Mouse (Mus musculus) liver, embryonic 15.5 days (tissue): Measurements from ENCODE around the gene Hand1. TPM values are rescaled to one million over a fixed set of nuclear protein-coding genes. Genes with fewer than 3 reads are reported as not detected.
A peak's percentile ranks its signal among the peaks of the same experiment; 100 is the strongest.

Experiments
- ATAC-seq: fragments of 200-750 bp; cut with Nextera tagmentation; 2 replicates; pipeline ENCODE4 v1.8.0; 2017; ENCODE audit warnings: moderate number of reproducible peaks, mild to moderate bottlenecking, moderate library complexity; ENCODE audit not compliant: insufficient read depth
- H3K27ac ChIP-seq: fragments of 300-500 bp; sonication (generic); replicated peaks from 2 replicates; pipeline ENCODE4 v1.5.1; 2015; ENCODE audit warnings: mild to moderate bottlenecking, inconsistent platforms
- H3K27me3 ChIP-seq: fragments of 300-500 bp; sonication (generic); 2 replicates; pipeline ENCODE4 v1.6.1; 2015; ENCODE audit warnings: mild to moderate bottlenecking, inconsistent platforms
- H3K36me3 ChIP-seq: fragments of 300-500 bp; sonication (generic); replicated peaks from 2 replicates; pipeline ENCODE4 v1.6.1; 2015; ENCODE audit warnings: moderate library complexity, mild to moderate bottlenecking, inconsistent platforms
- H3K4me1 ChIP-seq: fragments of 300-500 bp; sonication (generic); replicated peaks from 2 replicates; pipeline ENCODE4 v1.6.1; 2015; ENCODE audit warnings: inconsistent platforms
- H3K4me2 ChIP-seq: fragments of 300-500 bp; sonication (generic); 2 replicates; pipeline ENCODE4 v1.6.1; 2015; ENCODE audit warnings: moderate library complexity, mild to moderate bottlenecking, inconsistent platforms
- H3K4me3 ChIP-seq: fragments of 300-500 bp; sonication (generic); replicated peaks from 2 replicates; pipeline ENCODE4 v1.5.1; 2015; ENCODE audit warnings: mild to moderate bottlenecking, inconsistent platforms
- H3K9ac ChIP-seq: fragments of 300-500 bp; sonication (generic); 2 replicates; pipeline ENCODE4 v1.6.1; 2015; ENCODE audit warnings: moderate library complexity, mild to moderate bottlenecking, inconsistent platforms
- H3K9me3 ChIP-seq: fragments of 300-500 bp; sonication (generic); replicated peaks from 2 replicates; pipeline ENCODE4 v1.6.1; 2016; ENCODE audit warnings: inconsistent platforms
- WGBS: fragments of 180-500 bp; shearing (Covaris S2); methylation state at CpG from one replicate; pipeline ENCODE4 v1.1.7; 2015; ENCODE audit warnings: mixed read lengths; ENCODE audit not compliant: insufficient replicate concordance; 5-methylcytosine and 5-hydroxymethylcytosine counted together
- polyA plus RNA-seq: library from polyadenylated mRNA; unstranded; fragments of >200 nt; fragmentation: Nextera tagmentation; extraction: Ambion mirVana; gene quantifications from 2 replicates; pipeline ENCODE4 v1.2.1, GENCODE M21; 2015

Gene Hand1
- polyA plus RNA-seq, 1 experiment from 2014 or later = 0.06 TPM

- peak within 1 kb of the TSS; percentile 84 for H3K9ac ChIP-seq
- peak; percentile 98 for ATAC-seq
- no peaks in the 10 kb centered on the region for H3K36me3 ChIP-seq
- under 1% methylated on average over 66 of the region's 66 CpGs for WGBS
- no peaks in the 10 kb centered on the region for H3K9me3 ChIP-seq
- H3K27me3 ChIP-seq = peaks cover 55% of the 10 kb centered on the region
- H3K4me1 ChIP-seq = peaks cover 33% of the 10 kb centered on the region
- peak within 1 kb of the TSS; percentile 85 for H3K4me3 ChIP-seq
- peak within 1 kb of the TSS; percentile 31; the same call in 1 of the 2 replicates for H3K27ac ChIP-seq
- peak within 1 kb of the TSS; percentile 99 for H3K4me2 ChIP-seq
Measured at GRCm38 (mm10) chr11:57800971-57801765, 31.4 kb downstream of the Hand1 start, which contains the start of gene Sap30l. Gene Sap30l, plus strand, starts transcription at chr11:57801637.

GRCm38 (mm10) chr11:57800266-57800951, 32.2 kb downstream of the Hand1 start:
- Histone ChIP-seq H3K27ac (no peak overlapping the region), H3K27me3 (peaks cover 59% of the 10 kb centered on the region), H3K4me1 (peaks cover 33% of the 10 kb centered on the region), H3K4me2 (peak overlapping the region; percentile 99), H3K36me3 (no peaks in the 10 kb centered on the region), H3K9me3 (no peaks in the 10 kb centered on the region), H3K4me3 (peak overlapping the region; percentile 85), H3K9ac (peak overlapping the region; percentile 73)
- WGBS = 15% methylated on average over 22 of the region's 22 CpGs
- no peak for ATAC-seq

GRCm38 (mm10) chr11:57799456-57799855, 33.2 kb downstream of the Hand1 start:
- H3K4me3 ChIP-seq = no peak overlapping the region
- WGBS = 69% methylated on average over 10 of the region's 10 CpGs
- peaks cover 33% of the 10 kb centered on the region for H3K4me1 ChIP-seq
- H3K9ac ChIP-seq = no peak overlapping the region
- no peak overlapping the region for H3K27ac ChIP-seq
- H3K36me3 ChIP-seq = no peaks in the 10 kb centered on the region
- H3K9me3 ChIP-seq = no peaks in the 10 kb centered on the region
- H3K27me3 ChIP-seq = peaks cover 56% of the 10 kb centered on the region
- no peak overlapping the region for H3K4me2 ChIP-seq
- no peak for ATAC-seq

DNA sequence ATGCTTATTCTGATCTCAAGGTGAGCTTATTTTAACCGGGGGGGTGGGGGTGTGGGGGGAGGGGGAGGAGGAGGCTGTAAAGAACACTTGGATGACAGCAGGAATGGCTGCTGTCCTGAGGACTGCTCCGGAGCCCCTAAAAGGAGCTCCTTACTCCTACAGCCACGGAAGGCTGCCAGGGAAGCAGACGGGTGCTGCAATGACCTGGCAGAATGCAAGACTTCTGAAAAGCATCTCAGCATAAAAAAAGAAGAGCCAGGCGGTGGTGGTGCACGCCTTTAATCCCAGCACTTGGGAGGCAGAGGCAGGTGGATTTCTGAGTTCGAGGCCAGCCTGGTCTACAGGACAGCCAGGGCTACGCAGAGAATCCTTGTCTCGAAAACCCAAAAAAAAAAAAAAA, 34.8 kb downstream of the Hand1 start:
- ATAC-seq = no peak
- WGBS = 59% methylated on average over 9 of the region's 9 CpGs
- H3K4me2 ChIP-seq = no peak overlapping the region
- no peak overlapping the region for H3K9ac ChIP-seq
- H3K4me1 ChIP-seq = peaks cover 26% of the 10 kb centered on the region
- no peaks in the 10 kb centered on the region for H3K36me3 ChIP-seq
- H3K27ac ChIP-seq = no peak overlapping the region
- no peak overlapping the region for H3K4me3 ChIP-seq
- no peaks in the 10 kb centered on the region for H3K9me3 ChIP-seq
- H3K27me3 ChIP-seq = peaks cover 42% of the 10 kb centered on the region

DNA sequence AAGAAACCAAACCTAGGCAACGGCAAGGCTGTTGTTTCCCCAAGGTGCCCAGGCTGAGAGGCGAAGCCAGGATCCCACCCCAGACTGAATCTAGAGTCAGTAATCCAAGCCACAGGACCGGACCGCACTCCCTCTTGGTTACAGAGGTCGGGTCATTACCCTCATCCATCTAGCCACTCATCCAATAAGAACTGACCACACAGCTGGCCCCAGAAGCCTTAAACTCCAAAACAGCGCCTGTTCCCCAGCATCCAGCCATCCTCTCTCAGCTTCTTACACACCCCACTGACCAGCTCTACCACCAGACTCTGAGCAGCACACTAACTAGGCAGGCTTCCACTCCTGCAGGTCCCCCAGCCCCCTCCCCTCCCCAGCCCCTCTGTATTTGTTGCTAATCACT, 37.5 kb downstream of the Hand1 start:
- no peak overlapping the region for H3K27ac ChIP-seq
- H3K27me3 ChIP-seq = peaks cover 19% of the 10 kb centered on the region
- no peak for ATAC-seq
- H3K4me1 ChIP-seq = peaks cover 7% of the 10 kb centered on the region; the same call in 1 of the 2 replicates
- H3K9me3 ChIP-seq = no peaks in the 10 kb centered on the region
- H3K4me3 ChIP-seq = no peak overlapping the region
- no peaks in the 10 kb centered on the region for H3K36me3 ChIP-seq
- H3K9ac ChIP-seq = no peak overlapping the region
- no peak overlapping the region for H3K4me2 ChIP-seq
- WGBS = 52% methylated on average over 6 of the region's 6 CpGs

GRCm38 (mm10) chr11:57790866-57791535, 41.6 kb downstream of the Hand1 start:
- Histone ChIP-seq H3K9ac (no peak overlapping the region), H3K4me2 (peak overlapping the region; percentile 31), H3K27me3 (peaks cover 4% of the 10 kb centered on the region; the same call in 1 of the 2 replicates), H3K36me3 (no peaks in the 10 kb centered on the region), H3K4me1 (0 out of 2 replicates have a peak, but pooled peaks cover 3% of the 10 kb centered on the region), H3K27ac (no peak overlapping the region), H3K4me3 (no peak overlapping the region), H3K9me3 (no peaks in the 10 kb centered on the region)
- ATAC-seq = no peak
- WGBS = 30% methylated on average over 21 of the region's 21 CpGs

DNA sequence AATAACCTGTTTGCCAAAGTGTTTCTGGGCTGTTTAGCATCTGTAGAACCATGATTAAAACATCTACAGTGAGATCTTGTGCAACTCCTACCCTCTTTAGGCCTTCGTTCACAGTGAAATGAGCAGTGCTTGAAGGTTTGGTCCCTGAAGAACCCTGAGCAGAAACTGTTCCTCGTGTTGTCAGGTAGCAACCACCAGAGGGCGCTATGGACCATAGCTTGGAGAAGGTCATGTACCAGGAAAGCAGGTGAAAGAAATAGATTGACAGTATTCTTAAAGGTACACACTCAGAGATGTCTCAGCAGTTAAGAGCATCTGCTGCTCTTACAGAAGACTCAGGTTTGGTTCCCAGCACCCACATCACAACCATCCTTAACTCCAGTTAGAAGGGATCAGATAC, 44.7 kb downstream of the Hand1 start:
- Histone ChIP-seq H3K9me3 (no peaks in the 10 kb centered on the region), H3K4me1 (0 out of 2 replicates have a peak, but pooled peaks cover 3% of the 10 kb centered on the region), H3K9ac (no peak overlapping the region), H3K36me3 (peaks cover 16% of the 10 kb centered on the region; the same call in 1 of the 2 replicates), H3K27me3 (no peaks in the 10 kb centered on the region), H3K4me3 (no peak overlapping the region), H3K4me2 (no peak overlapping the region), H3K27ac (no peak overlapping the region)
- WGBS = 11% methylated on average over 3 of the region's 3 CpGs
- ATAC-seq = no peak

- WGBS = 69% methylated on average over 18 of the region's 18 CpGs
- Histone ChIP-seq H3K4me2 (no peak overlapping the region), H3K4me1 (0 out of 2 replicates have a peak, but pooled peaks cover 3% of the 10 kb centered on the region), H3K9ac (no peak overlapping the region), H3K9me3 (no peaks in the 10 kb centered on the region), H3K36me3 (peaks cover 21% of the 10 kb centered on the region), H3K27me3 (no peaks in the 10 kb centered on the region), H3K4me3 (no peak overlapping the region), H3K27ac (no peak overlapping the region)
- no peak for ATAC-seq
Measured at GRCm38 (mm10) chr11:57786616-57787418, 45.8 kb downstream of the Hand1 start.

DNA sequence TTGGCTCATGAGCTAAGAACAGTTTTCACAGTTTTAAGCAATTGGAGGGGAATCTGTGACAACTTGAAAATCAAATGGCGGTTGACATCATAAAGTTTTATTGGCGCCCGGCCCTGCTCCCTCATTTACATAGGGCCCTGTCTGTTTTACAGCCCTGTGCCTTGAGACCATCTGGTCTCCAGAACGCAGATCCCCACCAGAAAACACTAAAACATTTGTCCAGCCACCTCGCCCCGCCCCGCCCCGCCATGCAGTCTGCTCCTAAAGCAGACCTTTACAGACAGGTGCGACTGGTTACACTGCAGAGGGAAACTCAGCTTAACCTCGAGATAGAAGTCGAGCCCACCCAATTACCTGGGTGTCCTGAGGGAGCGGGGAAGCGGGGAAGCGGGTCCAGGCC, 52.8 kb downstream of the Hand1 start:
- no peak for ATAC-seq
- Histone ChIP-seq H3K9ac (no peak overlapping the region), H3K4me1 (peaks cover 14% of the 10 kb centered on the region), H3K9me3 (no peaks in the 10 kb centered on the region), H3K27ac (no peak overlapping the region), H3K4me2 (no peak overlapping the region), H3K36me3 (peaks cover 34% of the 10 kb centered on the region), H3K27me3 (no peaks in the 10 kb centered on the region), H3K4me3 (no peak overlapping the region)
- 71% methylated on average over 14 of the region's 14 CpGs for WGBS
